Mouse (Mus musculus) cerebral cortex, adult 2 months (tissue): Measurements from ENCODE around the gene Hnrnph3.

Source experiments
- WGBS: fragments of 180-500 bp; shearing (Covaris S2); methylation state at CpG from one replicate; pipeline ENCODE4 v1.1.7; 2018; 5-methylcytosine and 5-hydroxymethylcytosine counted together

Gene Hnrnph3

DNA sequence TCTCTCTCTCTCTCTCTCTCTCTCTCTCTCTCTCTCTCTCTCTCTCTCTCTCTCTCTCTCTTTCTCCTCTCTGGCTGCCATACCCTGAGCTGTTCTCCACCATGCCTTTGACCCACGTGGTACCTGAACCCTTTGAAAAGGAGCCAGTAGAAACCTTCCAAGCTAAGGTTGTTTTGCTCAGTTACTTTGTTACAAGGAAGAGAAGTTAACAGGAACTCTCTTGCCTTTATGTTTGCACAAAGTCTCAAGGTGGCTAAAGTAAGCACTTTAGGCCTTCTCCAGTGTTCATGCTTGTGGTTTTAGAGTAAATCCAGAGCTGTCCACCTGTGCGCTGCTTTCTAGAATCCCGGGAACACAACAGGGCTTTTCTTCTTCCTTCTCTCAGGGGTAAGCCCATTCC lies 8.2 kb upstream of the Hnrnph3 start:
- 81% methylated on average over 3 of the region's 3 CpGs for WGBS

DNA sequence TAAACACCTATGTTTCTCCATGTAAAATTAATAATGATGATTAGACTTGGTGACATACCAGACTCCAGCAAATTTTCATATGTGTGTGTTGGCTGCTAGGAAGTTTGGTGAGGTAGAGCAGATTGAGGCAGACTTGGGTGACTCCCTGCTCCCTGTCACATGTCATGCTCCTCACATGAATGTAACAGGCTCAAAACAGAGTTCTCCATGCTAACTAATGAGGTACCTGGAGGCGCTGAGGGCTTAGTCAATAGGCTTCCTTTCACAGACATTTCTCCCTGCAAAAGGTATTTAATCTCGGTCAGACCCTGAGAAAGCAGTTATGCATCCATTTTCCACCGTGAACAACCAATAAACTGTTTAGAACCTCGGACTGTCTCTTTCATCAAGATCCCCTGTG lies 4.4 kb upstream of the Hnrnph3 start:
- WGBS = 63% methylated on average over 4 of the region's 4 CpGs

DNA sequence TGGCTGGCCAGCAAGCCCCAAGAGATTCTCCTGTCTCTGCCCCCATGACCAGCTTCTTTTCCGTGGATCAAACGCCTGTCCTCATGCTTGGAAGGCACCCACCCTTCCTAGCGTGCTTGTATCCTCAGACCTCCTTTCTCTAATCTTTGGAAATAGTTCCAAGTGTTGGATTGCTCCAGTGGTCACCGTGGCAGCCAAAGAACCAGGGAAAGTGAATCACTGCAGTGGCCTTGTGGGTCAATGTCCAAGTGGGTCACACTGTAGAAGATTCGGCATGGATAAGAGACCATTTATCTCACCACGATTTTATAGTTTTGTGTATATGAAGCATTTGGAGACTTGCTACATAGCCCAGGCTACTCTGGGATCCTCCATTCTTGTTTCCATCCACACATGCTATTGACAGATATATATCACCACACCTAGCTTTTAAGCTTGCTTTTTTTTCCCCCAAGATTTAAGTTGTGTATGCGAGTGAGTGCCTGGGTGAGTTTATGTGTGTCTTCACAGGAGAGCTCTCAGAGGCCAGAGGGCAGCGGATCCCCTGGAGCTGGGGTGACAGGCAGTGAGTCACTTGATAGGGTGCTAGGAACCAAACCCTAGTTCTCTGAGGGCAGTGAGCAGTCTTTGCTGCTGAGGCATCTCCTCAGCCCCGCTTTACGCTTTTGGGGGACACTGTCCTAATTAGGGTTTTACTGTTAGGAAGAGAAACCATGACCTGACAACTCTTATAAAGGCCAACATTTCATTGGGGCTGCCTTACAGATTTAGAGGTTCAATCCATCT lies 3.6 kb upstream of the Hnrnph3 start:
- WGBS = 92% methylated on average over 10 of the region's 10 CpGs

DNA sequence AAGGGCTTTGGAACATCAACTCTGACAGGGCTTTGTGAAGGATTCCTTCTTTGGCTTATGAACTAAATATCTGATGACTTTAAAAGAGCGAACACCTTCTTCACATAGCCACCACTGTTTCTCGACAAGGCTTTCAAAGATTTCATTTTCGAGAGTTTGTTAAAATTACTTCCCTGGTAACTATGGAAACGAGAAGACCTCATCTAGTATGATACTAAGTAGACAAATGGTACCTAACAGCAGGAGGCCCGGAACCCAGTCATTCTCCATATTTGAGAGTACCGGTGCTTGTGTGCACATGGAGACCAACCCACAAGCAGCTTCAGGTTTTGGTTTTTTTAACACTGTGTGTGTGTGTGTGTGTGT lies 2.8 kb upstream of the Hnrnph3 start:
- 36% methylated on average over 6 of the region's 6 CpGs for WGBS

DNA sequence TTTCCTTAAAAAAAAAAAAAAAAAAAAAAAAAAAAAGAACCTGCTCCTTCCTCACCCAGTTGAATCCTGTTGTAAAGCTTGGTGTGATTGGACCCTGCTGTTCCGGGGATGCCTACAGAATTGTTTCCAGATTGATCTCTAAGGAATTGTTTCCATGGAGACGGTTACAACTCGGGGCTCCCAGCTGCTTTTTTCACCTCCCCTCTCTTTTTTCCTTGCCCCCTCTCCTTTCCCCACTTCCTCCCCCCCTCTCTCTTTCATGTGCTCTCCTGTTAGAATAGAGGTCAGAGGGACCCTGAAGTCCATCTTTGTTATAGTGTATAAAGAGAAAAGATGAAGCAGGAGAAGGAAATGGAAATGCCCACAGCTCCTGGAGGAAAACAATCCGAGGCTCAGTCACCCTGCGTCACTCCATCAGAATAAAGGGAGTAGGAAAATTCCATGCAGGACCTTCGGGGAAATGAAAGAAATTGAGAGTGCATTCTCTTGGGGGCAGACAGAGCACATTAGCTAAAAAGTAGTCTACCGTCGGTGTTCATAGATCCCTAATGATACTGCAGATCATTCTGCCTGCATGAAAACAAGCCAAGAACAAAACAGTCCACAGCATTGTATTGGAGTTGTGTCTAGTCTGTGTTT lies 2.3 kb upstream of the Hnrnph3 start:
- 15% methylated on average over 8 of the region's 8 CpGs for WGBS

DNA sequence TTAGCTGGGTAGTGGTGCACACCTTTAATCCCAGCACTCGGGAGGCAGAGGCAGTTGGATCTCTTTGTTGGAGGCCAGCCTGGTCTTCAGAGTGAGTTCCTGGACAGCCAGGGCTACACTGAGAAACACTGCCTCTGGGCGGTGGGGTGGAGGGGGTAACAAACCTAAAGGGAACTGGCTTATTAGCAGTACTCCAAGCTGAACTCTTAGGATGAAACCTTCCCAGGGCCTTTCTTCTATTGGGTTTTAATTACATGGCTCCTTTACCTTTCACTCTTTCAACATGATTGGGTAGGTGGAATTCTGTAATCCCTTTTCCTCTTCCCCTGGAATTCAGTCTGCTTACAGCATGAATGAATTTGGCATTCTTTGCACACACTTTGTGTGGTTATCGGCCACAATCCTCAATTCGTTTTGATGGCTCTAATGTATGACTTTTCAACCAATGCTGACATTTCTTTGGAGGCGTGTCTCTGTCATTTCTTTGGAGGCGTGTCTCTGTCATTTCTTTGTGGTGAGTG lies 1.5 kb upstream of the Hnrnph3 start:
- WGBS = 48% methylated on average over 6 of the region's 6 CpGs

DNA sequence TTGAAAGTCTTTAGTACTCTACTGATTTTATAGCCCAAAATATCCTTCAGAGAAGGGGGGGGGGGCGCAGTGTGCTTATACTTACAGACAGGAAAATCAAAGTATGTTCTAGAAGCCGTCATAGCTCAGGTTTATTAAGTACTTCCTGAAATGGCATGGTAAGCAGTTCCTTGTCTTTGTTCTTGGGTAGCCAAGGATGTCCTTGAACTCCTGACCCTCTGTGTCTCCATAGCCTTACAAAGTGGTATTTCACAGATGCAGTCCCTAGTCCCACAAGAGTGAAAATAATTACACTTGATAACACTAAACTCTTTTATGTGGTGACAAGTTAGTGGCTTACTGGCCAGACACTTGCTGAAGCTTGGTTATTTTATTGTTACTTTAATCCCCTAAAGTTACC lies 999 bp upstream of the Hnrnph3 start:
- WGBS = 27% methylated on average over 2 of the region's 2 CpGs

DNA sequence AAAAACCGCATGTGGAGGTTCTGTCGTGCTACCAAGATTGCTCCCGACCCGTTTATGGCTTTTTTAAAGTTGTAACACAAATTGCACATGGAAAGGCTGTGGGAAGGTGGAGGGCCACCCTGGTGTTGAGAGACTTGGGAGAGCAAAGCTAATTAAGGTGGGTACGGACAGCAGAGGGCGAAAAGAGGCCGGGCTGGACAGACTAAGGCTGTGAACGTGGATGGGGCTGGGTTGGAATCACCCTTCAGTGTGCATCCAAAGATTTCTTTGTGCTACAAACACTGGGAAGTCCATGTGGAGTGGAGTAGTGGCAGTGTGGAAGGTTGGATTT lies 528 bp upstream of the Hnrnph3 start:
- WGBS = under 1% methylated on average over 8 of the region's 8 CpGs

DNA sequence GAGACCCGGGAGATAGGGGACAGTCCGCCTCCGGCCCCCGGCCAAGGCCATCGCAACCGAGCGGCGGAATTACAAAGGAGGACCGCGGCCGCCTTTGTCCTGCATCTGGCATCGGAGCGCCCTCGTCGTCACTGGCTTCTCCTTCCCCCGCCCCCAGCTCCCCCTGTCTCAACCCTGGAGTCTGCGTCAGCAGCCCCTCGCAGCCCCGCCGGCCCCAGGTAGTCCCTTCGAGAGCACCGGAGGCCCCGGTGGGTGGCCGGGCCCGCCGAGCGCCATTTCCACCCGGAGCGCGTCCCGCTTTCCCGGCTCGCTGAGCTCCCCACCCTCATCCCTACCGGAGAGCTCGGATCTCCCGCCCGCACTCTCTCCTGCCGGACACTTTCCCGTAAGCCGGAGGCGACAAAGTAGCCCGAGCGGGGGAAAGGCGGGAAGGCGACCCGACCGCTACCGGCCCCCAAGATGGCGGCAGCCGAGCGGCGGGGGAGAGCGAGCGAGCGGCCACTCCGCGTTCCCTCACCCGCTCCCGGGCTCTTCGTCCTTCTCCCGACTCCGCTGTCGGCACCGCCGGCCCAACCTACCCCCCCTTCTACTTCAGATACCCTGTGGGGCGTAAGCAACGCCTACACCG lies 782 bp downstream of the Hnrnph3 start:
- WGBS = under 1% methylated on average over 68 of the region's 68 CpGs

DNA sequence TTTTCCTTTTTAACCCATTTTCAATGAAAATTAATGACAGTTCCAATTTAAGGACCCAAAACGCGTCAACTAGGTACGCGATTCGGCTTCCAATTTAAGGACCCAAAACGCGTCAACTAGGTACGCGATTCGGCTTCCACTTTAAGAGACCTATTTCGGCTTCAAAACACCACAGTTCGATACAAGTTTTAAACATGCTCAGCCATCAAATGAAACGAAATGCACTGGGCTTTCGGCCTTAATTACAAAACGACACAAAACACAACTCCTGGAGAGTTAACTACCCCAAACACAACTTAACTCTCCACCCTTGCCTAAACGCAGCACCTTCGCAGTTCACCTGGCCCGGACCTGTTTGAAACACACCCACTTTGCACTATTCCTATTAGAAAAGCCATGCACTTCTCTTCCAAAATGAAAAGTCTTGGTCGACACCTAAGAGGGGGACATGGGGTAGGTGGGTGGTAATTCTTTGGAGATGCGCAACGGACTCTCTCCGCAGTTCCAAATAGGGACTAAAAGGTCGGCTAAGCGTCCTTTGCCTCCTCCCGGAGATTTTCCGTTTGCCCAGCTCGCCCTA lies 1.4 kb downstream of the Hnrnph3 start:
- under 1% methylated on average over 27 of the region's 27 CpGs for WGBS

DNA sequence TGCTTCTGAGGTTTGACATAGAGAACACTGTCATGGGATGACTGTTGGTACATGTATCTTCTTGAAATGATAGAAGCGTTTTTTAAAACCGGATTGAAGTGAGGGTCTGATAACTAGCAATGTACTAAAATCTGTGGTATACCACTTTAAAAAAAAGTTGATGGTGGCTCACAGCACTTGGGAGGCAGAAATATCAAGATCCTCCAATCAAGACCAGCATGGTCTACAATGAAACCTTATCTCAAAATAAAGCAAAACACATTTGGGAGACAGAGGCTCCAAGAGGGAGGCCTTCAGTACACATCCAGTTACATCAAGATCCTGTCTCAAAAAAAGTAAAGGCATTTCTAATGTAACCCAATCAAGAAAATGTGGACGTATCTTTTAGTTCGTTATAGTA lies 2.3 kb downstream of the Hnrnph3 start:
- WGBS = 13% methylated on average over 4 of the region's 4 CpGs

DNA sequence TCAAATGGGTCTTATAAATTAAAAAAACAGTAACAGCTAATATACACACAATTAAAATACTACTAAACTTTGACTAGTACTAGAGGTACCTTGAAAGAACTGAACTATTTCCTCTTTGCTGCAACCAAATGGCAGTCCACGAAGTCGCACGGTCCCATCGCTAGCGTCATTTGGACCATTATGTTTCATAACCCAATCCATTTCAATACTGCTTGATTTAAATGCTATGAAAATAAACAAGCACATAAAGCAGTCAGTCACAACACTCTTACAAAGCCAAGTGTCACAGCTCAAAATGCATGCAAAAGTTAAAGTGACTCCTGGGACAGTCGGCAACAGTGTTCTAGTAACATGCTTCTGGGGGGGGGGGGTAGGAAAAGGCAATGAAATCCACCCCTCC lies 4.7 kb downstream of the Hnrnph3 start:
- 59% methylated on average over 6 of the region's 6 CpGs for WGBS

DNA sequence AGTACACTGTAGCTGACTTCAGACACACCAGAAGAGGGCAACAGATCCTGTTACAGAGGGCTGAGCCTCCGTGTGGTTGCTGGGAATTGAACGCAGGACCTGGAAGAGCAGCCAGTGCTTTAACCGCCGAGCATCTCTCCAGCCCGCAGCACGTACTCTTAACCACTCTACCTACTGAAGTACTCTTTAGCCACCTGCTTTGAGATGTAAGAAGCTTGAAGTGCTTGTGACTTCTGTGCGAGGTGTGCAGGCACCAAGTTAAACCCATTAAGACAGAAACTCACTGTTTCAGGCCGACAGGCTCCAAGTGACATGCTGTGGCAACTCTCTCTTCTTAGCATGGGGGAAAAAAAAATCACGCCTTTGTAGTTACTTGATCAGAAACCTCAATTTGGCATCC lies 9.8 kb downstream of the Hnrnph3 start:
- 83% methylated on average over 9 of the region's 9 CpGs for WGBS

DNA sequence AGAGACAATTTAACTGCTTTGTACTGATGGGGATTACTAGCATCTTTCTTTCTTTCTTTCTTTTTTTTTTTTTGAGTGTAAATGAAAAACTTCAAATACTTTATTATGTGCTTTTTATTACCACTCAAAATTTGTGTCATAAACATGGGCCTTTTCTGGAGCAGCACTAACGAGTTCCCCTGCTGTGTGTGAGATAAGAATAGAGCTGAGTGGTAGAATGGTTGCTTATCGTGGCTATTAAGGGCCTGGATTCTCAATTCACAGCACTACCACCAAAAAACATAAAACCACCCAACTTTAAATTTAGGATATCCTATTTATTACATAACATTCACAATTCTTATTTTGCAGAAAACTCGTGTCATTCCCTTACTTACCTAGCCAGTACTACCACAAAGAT lies 10.5 kb downstream of the Hnrnph3 start:
- WGBS = 42% methylated on average over 3 of the region's 3 CpGs

DNA sequence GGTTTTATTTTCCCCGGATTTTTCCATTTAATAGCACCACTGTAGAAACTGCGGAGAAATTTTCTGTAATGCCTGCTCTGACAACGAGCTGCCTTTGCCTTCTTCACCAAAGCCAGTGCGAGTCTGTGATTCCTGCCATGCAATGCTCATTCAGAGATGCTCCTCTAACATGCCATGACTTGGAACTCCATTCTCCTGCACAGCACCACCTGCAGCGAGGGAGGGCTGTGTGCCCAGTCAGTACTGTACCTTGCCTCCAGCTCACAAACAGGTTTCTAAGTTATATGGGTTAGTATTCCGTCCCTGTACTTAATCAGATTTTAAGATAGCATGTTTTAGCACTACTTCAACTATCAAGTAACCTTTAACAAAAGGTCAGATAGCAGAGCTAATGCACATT lies 12.5 kb downstream of the Hnrnph3 start:
- 82% methylated on average over 6 of the region's 6 CpGs for WGBS

DNA sequence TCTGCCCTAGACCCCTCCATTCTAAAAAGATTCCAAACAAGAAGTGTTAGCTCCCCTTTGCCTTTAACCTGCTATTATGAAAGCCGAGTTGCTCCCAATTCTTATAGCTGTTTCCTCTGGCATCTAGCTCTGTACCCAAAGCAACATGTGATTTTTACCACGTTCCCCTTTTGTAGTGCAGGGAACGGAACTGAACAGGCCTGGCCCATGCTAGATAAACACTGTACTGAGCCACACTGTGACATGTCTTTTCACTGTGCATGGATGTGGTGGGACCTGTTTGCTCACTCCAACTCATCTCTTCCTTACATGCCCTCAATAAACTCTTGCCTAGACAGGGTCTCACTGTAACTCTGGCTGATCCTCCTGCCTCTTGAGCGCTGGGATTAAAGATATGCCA lies 13.7 kb downstream of the Hnrnph3 start:
- 65% methylated on average over 4 of the region's 4 CpGs for WGBS

DNA sequence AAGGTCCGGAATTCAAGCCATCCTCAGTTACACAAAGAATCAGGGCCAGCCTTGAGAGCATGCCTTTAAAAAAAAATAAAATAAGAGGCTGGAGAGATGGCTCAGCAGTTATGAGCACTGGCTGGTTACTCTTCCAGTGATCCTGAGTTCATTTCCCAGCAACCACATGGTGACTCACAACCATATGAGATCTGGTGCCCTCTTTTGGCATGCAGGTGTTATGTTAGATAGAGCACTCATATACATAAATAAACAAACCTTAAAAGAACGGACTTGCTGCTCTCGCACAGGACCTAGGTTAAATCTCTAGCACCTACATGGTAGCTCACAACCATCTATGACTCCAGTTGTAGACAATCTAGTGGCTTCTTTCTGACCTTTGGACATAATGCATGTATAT lies 15.8 kb downstream of the Hnrnph3 start:
- 51% methylated on average over 3 of the region's 3 CpGs for WGBS

DNA sequence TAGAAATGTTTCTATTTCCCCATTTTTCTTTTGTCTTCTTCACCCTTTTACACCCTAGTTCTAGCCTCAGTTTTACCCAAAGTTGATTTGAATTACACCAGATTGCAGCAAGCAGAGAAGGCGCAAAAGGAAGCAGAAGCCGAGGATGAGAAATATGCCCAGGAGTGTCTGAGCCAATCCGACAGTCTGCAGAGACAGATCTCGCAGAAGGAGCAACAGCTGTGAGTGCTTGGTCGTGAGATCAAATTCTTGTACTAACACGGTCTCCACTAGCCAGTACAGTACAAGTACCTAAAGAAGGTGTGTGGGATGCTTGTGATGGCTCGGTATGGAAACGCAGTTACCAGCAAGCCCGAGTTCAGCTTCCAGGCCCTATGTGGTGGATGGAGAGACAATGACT lies 19.5 kb downstream of the Hnrnph3 start:
- 57% methylated on average over 9 of the region's 9 CpGs for WGBS

DNA sequence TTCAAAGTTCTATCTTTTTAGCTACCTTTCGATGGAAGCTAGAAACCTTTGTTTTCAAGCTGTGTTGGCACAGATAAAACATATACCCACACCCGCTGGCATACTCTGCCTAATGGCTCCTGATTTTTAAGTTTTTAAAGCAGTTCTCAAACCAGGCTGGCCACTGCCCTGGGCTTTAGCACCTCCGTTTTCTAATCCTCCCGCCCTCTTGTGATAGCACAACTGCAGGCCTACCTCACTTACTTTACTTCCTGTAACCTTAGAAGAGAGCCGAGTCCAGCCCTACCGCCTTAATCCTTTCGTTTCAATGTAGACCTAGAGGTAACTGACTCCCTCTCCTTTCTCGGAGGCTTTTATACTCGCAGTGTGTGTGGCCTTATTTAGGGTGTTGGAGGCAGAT lies 20.8 kb downstream of the Hnrnph3 start:
- WGBS = 70% methylated on average over 9 of the region's 9 CpGs

DNA sequence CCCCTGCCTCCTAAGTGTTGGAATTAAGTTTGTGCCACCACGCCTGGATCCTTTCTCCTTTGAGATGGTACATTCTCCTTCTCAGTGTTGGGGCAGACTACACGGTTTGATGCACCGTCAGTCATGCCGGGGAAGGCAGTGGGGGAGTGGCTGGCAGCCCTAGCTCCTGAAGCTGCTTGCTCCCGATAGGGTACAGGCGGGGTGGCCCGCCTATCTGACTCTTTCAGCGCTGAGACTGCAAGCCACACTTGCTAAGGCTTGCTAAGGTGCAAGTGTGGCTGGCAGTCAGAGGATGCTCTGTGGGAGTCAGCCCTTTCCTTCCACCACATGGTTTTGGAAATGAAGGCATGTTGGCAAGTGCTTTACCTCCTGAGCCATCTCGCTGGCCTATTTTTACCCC lies 23.4 kb downstream of the Hnrnph3 start:
- WGBS = 45% methylated on average over 9 of the region's 9 CpGs

DNA sequence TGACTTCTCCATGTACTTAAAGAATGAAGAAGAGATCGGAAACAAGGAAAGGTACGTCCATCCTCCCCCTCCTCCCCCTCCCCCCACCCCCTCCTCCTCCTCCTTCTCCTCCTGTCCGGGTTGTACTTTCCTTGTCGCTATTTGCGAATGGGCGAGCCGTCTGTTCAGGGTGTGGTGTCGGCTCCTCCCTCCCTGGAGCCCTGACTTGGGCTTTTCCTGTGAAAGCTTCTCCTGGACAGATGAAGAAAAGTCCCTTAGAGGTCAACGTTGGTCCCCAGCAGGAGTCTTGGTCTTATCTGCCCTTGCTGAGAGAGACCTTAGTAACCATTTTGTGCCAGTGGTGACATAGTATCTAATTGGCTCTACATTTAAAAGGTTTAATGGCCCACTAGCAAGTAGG lies 30.0 kb downstream of the Hnrnph3 start:
- whole genome bisulfite sequencing = 68% methylated on average over 6 of the region's 9 CpGs

DNA sequence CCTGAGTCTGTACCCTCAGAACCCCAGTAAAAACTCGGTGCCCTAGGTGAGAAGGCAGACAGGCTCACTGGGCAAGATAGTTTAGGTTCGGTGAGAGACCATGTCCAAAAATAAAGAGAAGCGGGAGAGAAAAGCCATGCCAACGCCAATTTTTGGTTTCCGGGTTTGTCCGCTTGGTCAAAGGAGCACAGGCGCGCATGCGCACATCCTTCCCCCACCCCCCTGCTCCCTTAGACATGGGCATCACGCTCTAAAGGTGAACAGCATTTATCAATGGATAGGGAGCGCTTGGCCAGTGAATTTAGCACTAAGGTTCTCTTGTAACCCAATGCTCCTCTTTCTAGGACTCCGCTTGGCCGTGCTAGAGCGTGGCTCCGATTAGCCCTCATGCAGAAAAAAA lies 33.4 kb downstream of the Hnrnph3 start:
- WGBS = 94% methylated on average over 15 of the region's 15 CpGs

DNA sequence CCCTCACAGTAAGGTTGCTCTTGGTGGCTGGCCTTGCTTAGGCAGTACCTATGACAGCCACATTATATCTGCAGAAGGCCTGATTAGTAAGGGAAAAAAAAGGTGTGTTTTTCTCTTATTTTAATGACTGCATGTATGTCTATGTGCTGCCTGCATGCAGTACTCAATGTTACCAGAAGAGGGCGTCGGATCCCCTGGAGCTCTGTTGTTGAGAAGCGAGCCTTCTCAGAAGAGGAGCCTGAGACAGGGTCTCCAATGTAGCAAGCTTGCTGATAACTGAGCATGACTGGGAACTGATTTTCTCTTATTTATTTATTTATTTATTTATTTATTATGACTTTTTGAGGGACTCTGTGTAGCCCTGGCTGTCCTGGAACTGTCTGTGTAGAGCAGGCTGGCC lies 36.7 kb downstream of the Hnrnph3 start:
- WGBS = 30% methylated on average over 3 of the region's 3 CpGs
